Mouse (Mus musculus) c-Kit-positive CD71-positive TER-119-positive erythroid progenitor cells, embryonic 14.5 days (primary cell): ENCODE results near the gene Pex12.
"Not testable (repeated sequence)": the region's sequence is repeated elsewhere in the genome, so short reads cannot be mapped to it uniquely, and the experiment has no call there.

Experiments
- DNase-seq: peaks from one replicate; pipeline ENCODE4 v3.0.0-alpha.2; 2013; ENCODE audit warnings: low spot score

Pex12 gene

DNA sequence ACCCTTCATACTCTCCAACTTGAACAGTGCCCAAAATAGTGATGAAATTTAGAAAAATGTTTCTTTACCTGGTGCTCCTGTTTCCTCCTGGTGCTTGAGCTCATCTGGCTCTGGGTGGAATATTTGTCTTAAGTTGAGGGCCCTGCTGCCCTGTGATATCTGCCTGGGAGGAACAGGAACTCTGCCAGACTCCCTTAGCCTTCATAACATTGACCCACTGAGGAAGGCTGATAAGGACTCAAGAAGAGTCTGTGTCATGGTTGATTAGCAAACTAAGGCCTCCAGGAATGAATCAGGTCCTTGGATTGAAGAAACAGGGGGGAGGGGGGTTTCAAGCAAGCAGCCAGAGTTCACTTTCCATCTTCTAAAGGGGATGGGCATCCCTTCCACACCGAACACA, 15.8 kb downstream of the Pex12 start, which contains the start of gene Slfn14:
Gene Slfn14 (minus strand): TSS at position 161 of the 400 bp plus-strand sequence.
- peak; percentile 89 for DNase-seq

DNA sequence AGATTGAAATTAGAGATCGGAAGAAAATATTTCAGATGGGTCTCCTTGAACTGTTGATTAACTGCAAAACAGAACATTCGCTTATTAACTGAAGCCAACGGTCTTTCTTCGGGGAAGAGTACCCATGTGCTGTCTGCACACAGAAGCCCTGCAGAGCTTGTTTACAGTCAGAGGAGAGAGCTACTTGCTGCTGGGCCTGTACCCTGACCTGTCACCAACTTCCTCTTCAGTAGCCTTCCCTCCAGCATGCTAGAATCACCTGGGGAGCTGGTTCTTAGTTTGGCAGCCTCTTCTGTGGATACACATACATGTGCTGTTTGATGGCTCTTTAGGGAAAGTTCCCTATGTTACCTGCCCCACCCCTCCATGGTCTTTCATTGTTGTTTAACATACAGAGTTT, 16.8 kb downstream of the Pex12 start:
- DNase-seq: no peak

- DNase-seq: no peak
Observed at GRCm38 (mm10) chr11:83282084-83282483, 20.3 kb downstream of the Pex12 start.

GRCm38 (mm10) chr11:83279691-83280090, 22.7 kb downstream of the Pex12 start:
- DNase-seq: no peak

DNA sequence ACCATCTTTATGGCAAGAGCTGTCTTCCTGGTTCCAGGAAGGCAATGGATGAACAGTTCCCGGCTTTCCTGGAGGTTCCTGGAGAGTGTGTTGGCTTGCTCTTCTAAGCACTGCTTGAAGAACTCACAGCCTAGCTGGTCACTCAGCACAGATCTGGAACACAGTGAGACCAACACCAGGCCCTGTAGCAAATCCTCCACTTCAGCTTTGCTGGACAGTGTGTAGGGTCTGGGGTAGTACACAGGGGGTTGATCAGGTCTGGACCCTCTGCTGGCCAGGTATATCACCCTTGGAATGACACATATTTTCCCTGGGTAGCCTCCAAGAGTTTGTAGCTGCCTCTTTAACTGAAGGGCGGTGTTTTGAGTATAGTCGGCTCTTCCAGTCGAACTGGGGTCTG, 23.4 kb downstream of the Pex12 start:
- DNase-seq: no peak

DNA sequence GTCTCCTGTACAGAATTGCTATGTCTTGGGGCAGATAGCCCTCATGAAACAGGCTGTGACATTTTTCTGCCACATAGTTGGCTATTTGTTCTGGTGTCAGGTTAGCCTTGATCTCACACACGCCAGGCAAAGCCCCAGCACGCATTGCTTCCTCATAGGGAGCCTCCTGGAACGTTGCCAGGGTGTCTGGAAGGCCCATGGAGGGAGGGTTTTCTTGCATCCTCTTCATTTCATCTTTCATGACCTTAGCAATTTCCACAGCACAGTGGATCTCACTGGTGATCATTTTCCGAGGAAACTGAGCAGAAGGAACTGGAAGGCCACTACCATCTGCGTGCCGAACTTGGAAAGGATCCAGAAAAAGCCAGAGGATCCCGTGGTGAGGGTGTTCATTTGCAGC, 26.1 kb downstream of the Pex12 start:
- no peak for DNase-seq

DNA sequence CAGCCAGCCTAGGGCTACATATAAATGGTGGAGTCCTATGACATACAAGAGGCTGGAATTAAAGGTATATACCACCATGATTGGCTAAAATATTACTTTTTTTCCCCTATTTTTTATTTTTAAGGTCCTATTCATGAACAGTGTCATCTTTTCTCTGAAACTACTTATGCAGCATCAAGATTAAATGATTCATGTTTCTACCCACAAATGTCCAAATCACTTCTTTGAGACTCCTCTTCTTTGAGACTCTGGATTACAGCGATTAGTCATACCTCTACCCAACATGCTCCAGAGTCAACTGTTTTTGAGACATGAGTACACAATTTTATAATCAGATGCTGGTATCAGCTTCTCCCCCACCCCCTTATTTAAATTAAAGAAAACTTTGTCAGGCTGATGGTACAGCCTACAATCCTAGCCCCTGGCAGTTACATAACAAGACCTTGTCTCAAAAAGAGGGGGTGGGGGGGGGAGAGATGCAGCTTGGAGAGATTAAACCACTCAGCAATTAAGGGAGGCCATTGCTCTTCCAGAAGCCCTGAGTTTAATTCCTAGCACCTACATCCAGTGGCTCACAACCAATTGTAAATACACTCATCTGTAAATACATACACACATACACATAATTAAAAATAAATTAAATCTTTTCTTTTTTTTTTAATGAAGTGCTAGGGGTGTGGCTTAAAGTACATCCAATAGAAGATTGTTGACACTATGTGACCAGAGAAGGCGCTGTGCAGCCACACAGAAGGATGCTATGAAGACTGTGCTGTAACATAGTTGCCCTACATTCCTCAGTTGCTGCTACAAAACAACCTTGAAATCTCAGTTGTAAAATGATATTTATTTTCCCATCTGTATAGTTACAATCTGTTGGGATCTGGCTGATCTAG, 30.2 kb downstream of the Pex12 start:
- peak; percentile 53 for DNase-seq

GRCm38 (mm10) chr11:83271151-83271950, 31.0 kb downstream of the Pex12 start:
- DNase-seq: peak; percentile 87

DNA sequence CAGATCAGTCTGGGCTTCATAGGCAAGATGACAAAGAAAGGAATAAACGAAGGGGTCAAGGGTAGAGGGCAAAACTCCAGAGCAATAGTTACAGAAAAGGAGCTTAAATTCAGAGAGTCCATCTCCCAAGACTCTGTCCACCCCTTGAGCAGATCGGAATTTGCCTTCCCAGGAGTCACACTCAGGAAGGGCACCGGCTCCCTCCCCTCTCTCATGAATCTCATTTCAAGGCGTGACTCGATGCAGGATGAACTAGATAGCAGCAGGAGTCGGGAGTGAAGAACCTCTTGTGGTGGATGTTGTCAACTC, 31.6 kb downstream of the Pex12 start:
- DNase-seq: no peak

DNA sequence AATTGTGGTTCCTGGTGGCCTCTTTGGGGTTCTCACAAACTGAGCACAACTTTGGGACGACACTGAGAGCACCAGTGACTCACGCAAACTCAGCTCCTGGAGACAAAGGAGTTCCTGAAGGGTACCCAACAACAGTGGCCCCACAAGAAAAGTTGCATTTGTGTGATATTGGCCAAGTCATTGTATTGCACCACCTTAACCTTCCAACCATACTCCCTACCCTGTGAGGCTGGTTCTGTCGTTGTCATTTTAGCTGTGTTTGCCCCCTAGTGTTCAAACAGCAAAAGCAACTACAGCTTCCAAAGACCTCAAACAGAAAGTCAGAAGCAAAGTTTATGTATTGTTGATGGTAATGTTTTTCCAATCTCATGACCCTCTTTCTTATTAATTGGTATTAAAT, 39.2 kb downstream of the Pex12 start:
- peak; percentile 63 for DNase-seq

DNA sequence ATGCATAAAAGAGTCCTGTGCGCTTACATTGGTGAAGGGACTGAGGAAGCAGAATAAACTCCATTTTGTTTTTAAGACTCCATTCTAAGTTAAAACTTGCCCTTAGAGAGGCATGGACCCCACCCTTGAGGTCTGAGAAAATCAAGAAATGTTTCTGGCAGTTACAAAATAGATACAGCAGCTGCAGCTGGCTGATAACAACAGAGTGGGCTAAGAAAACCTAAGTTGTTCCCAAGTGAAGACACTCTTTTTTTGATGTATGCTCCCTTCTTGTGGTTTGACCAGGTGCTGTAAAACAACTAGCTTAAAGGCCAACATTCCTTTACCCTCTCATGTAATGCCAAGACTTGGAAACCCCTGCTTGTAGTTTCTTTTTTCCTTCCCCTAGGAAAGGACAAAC, 39.7 kb downstream of the Pex12 start:
- DNase-seq: peak; percentile 78

DNA sequence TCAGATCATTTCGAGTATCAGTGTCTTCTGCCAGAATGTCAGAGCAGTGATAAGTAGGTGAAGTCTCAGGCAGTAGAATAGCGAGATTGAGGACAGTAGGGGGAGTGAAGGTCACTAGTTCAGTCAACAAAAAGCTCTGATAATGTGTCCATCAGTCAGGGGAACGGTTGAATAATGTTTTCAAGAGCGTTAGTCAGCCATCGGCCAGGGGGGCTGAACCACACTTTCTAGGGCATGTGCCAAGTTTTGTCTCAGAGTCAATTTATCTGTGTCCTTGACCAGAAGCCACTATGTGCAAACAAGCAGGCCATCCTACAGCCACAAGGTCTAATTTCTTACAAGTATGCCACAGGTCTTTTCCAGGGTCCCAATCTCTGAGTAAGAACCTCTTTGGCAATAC, 45.2 kb downstream of the Pex12 start:
- DNase-seq: not testable (repeated sequence)
